Mouse (Mus musculus): Measurements from ENCODE around the gene Nrxn3. TPM values are rescaled to one million over a fixed set of nuclear protein-coding genes. Genes with fewer than 3 reads are reported as not detected.

Nrxn3 gene
- polyA plus RNA-seq, 1 experiment = 3.0 TPM

GRCm38 (mm10) chr12:89699469-89699868 lies 976.8 kb downstream of the Nrxn3 start:
- H3K79me2 ChIP-seq (ENCODE audit: control insufficient read depth, insufficient read depth) = no peaks in the 10 kb centered on the region
- no peak overlapping the region for H3K4me3 ChIP-seq

GRCm38 (mm10) chr12:89700937-89701458 lies 978.3 kb downstream of the Nrxn3 start:
- Histone ChIP-seq H3K79me2 (ENCODE audit: control insufficient read depth, insufficient read depth) (no peaks in the 10 kb centered on the region), H3K27me3 (ENCODE audit: control insufficient read depth, insufficient read depth, insufficient read length) (no peaks in the 10 kb centered on the region), H3K36me3 (ENCODE audit: control insufficient read depth, insufficient read depth) (no peaks in the 10 kb centered on the region), H3K4me2 (ENCODE audit: low read depth) (no peak overlapping the region), H3ac (ENCODE audit: control insufficient read depth, insufficient read length) (no peak overlapping the region), H3K4me3 (no peak overlapping the region)
- TF ChIP-seq E2F4 (IDR thresholded peaks at IDR 0.05; ENCODE audit: insufficient read depth) (no peak), CEBPB (IDR thresholded peaks at IDR 0.05; ENCODE audit: insufficient read depth, poor library complexity, severe bottlenecking) (no peak), MAX (IDR thresholded peaks at IDR 0.05; ENCODE audit: low read depth) (no peak), MYOG (IDR thresholded peaks at IDR 0.05; ENCODE audit: control insufficient read depth in 1 of 3, insufficient read depth in 1 of 3, insufficient read length in 2 of 3, low read depth in 2 of 3) (no peak), USF1 (IDR thresholded peaks at IDR 0.05; ENCODE audit: low read depth) (no peak), MYOD1 (IDR thresholded peaks at IDR 0.05; ENCODE audit: control insufficient read depth in 1 of 3, insufficient read length in 2 of 3, low read depth in 2 of 3) (no peak), POLR2A (IDR thresholded peaks at IDR 0.05; ENCODE audit: insufficient read length, low read depth) (no peak), SRF (IDR thresholded peaks at IDR 0.05; ENCODE audit: control insufficient read depth, insufficient read length, low read depth) (no peak), TCF3 (IDR thresholded peaks at IDR 0.05; ENCODE audit: insufficient read length, low read depth) (no peak), REST (IDR thresholded peaks at IDR 0.05; ENCODE audit: insufficient read depth, insufficient read length) (no peak), TCF12 (IDR thresholded peaks at IDR 0.05; ENCODE audit: insufficient read depth, poor library complexity, severe bottlenecking) (no peak), POLR2AphosphoS2 (IDR thresholded peaks at IDR 0.05; ENCODE audit: insufficient read length, low read depth) (no peak)

More at GRCm38 (mm10) chr12:89699469-89699868, 976.8 kb downstream of the Nrxn3 start:
- no peaks in the 10 kb centered on the region for H3K27me3 ChIP-seq (ENCODE audit: control insufficient read depth, insufficient read depth, insufficient read length)
- no peak overlapping the region for H3ac ChIP-seq (ENCODE audit: control insufficient read depth, insufficient read length)
- no peaks in the 10 kb centered on the region for H3K36me3 ChIP-seq (ENCODE audit: control insufficient read depth, insufficient read depth)
- TF ChIP-seq POLR2AphosphoS2 (IDR thresholded peaks at IDR 0.05; ENCODE audit: insufficient read length, low read depth) = no peak
- TF ChIP-seq E2F4 (IDR thresholded peaks at IDR 0.05; ENCODE audit: insufficient read depth) = no peak
- TF ChIP-seq TCF3 (IDR thresholded peaks at IDR 0.05; ENCODE audit: insufficient read length, low read depth) = no peak
- no peak for TF ChIP-seq MYOG (IDR thresholded peaks at IDR 0.05; ENCODE audit: control insufficient read depth in 1 of 3, insufficient read depth in 1 of 3, insufficient read length in 2 of 3, low read depth in 2 of 3)
- no peak for TF ChIP-seq REST (IDR thresholded peaks at IDR 0.05; ENCODE audit: insufficient read depth, insufficient read length)
- no peak for TF ChIP-seq MAX (IDR thresholded peaks at IDR 0.05; ENCODE audit: low read depth)
- no peak for TF ChIP-seq USF1 (IDR thresholded peaks at IDR 0.05; ENCODE audit: low read depth)
- H3K4me2 ChIP-seq (ENCODE audit: low read depth) = no peak overlapping the region

DNA sequence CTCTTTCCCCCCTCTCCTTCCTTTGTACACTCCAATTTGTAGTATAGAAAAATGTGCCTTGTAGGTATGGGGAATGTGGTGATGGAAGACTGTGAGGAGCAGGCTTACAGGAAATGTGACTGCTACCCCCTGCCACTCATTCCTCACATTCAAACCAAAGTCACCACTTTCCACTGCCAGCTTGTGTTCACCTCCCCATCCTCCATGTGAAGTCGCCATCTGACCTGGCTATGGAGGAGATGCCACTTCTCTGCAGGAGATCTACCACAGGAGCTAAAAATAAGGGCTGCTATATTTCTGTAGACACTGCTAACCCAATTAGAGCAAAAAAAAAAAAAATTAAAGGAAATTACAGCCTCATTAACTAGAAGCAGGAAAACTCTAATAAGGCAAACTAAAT lies 980.3 kb downstream of the Nrxn3 start:
- Histone ChIP-seq H3K36me3 (ENCODE audit: control insufficient read depth, insufficient read depth) (no peaks in the 10 kb centered on the region), H3K4me2 (ENCODE audit: low read depth) (no peak overlapping the region), H3K27me3 (ENCODE audit: control insufficient read depth, insufficient read depth, insufficient read length) (no peaks in the 10 kb centered on the region), H3ac (ENCODE audit: control insufficient read depth, insufficient read length) (no peak overlapping the region), H3K79me2 (ENCODE audit: control insufficient read depth, insufficient read depth) (no peaks in the 10 kb centered on the region), H3K4me3 (no peak overlapping the region)
- no peak for TF ChIP-seq TCF12 (IDR thresholded peaks at IDR 0.05; ENCODE audit: insufficient read depth, poor library complexity, severe bottlenecking)

- no peak overlapping the region for H3ac ChIP-seq (ENCODE audit: control insufficient read depth, insufficient read length)
- no peaks in the 10 kb centered on the region for H3K36me3 ChIP-seq (ENCODE audit: control insufficient read depth, insufficient read depth)
- no peak for TF ChIP-seq MYOD1 (IDR thresholded peaks at IDR 0.05; ENCODE audit: control insufficient read depth in 1 of 3, insufficient read length in 2 of 3, low read depth in 2 of 3)
- no peak for TF ChIP-seq TCF12 (IDR thresholded peaks at IDR 0.05; ENCODE audit: insufficient read depth, poor library complexity, severe bottlenecking)
- no peak for TF ChIP-seq MYOG (IDR thresholded peaks at IDR 0.05; ENCODE audit: control insufficient read depth in 1 of 3, insufficient read depth in 1 of 3, insufficient read length in 2 of 3, low read depth in 2 of 3)
- TF ChIP-seq POLR2AphosphoS2 (IDR thresholded peaks at IDR 0.05; ENCODE audit: insufficient read length, low read depth) = no peak
- TF ChIP-seq CEBPB (IDR thresholded peaks at IDR 0.05; ENCODE audit: insufficient read depth, poor library complexity, severe bottlenecking) = no peak
- no peak for TF ChIP-seq E2F4 (IDR thresholded peaks at IDR 0.05; ENCODE audit: insufficient read depth)
- TF ChIP-seq POLR2A (IDR thresholded peaks at IDR 0.05; ENCODE audit: insufficient read length, low read depth) = no peak
- TF ChIP-seq MAX (IDR thresholded peaks at IDR 0.05; ENCODE audit: low read depth) = no peak
- TF ChIP-seq USF1 (IDR thresholded peaks at IDR 0.05; ENCODE audit: low read depth) = no peak
- no peak for TF ChIP-seq SRF (IDR thresholded peaks at IDR 0.05; ENCODE audit: control insufficient read depth, insufficient read length, low read depth)
- TF ChIP-seq REST (IDR thresholded peaks at IDR 0.05; ENCODE audit: insufficient read depth, insufficient read length) = no peak
- TF ChIP-seq TCF3 (IDR thresholded peaks at IDR 0.05; ENCODE audit: insufficient read length, low read depth) = no peak
- no peaks in the 10 kb centered on the region for H3K79me2 ChIP-seq (ENCODE audit: control insufficient read depth, insufficient read depth)
- no peak overlapping the region for H3K4me3 ChIP-seq
- H3K27me3 ChIP-seq (ENCODE audit: control insufficient read depth, insufficient read depth, insufficient read length) = no peaks in the 10 kb centered on the region
- H3K4me2 ChIP-seq (ENCODE audit: low read depth) = no peak overlapping the region
These were observed 985.2 kb downstream of the Nrxn3 start for GRCm38 (mm10) chr12:89707913-89708312.

DNA sequence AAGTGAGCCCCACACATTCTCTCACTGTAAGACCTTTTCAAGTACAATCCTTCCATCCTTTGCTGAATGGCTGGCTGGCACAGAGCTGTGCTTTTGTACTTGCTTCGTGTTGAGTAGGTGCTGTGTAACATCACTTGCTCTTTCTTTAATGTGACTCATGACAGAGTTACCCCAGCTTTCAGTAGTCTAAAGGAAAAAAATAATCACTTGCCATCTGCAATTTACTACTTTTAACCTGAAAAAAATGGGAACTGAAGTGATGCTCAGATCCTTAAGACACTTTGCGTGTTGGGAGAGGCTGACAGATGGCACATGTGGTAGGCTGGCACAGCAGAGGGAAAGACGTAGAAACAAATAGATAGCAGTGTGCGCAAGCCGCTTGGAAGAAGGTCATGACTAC lies 987.8 kb downstream of the Nrxn3 start:
- H3K4me2 ChIP-seq (ENCODE audit: low read depth) = no peak overlapping the region
- no peaks in the 10 kb centered on the region for H3K36me3 ChIP-seq (ENCODE audit: control insufficient read depth, insufficient read depth)
- no peak overlapping the region for H3ac ChIP-seq (ENCODE audit: control insufficient read depth, insufficient read length)
- no peak overlapping the region for H3K4me3 ChIP-seq
- no peaks in the 10 kb centered on the region for H3K79me2 ChIP-seq (ENCODE audit: control insufficient read depth, insufficient read depth)
- H3K27me3 ChIP-seq (ENCODE audit: control insufficient read depth, insufficient read depth, insufficient read length) = no peaks in the 10 kb centered on the region
- no peak for TF ChIP-seq MAX (IDR thresholded peaks at IDR 0.05; ENCODE audit: low read depth)
- no peak for TF ChIP-seq MYOG (IDR thresholded peaks at IDR 0.05; ENCODE audit: control insufficient read depth in 1 of 3, insufficient read depth in 1 of 3, insufficient read length in 2 of 3, low read depth in 2 of 3)
- TF ChIP-seq USF1 (IDR thresholded peaks at IDR 0.05; ENCODE audit: low read depth) = no peak
- TF ChIP-seq POLR2AphosphoS2 (IDR thresholded peaks at IDR 0.05; ENCODE audit: insufficient read length, low read depth) = no peak
- no peak for TF ChIP-seq POLR2A (IDR thresholded peaks at IDR 0.05; ENCODE audit: insufficient read length, low read depth)
- TF ChIP-seq MYOD1 (IDR thresholded peaks at IDR 0.05; ENCODE audit: control insufficient read depth in 1 of 3, insufficient read length in 2 of 3, low read depth in 2 of 3) = no peak
- TF ChIP-seq REST (IDR thresholded peaks at IDR 0.05; ENCODE audit: insufficient read depth, insufficient read length) = no peak
- no peak for TF ChIP-seq TCF12 (IDR thresholded peaks at IDR 0.05; ENCODE audit: insufficient read depth, poor library complexity, severe bottlenecking)
- TF ChIP-seq SRF (IDR thresholded peaks at IDR 0.05; ENCODE audit: control insufficient read depth, insufficient read length, low read depth) = no peak
- no peak for TF ChIP-seq E2F4 (IDR thresholded peaks at IDR 0.05; ENCODE audit: insufficient read depth)
- no peak for TF ChIP-seq TCF3 (IDR thresholded peaks at IDR 0.05; ENCODE audit: insufficient read length, low read depth)
- no peak for TF ChIP-seq CEBPB (IDR thresholded peaks at IDR 0.05; ENCODE audit: insufficient read depth, poor library complexity, severe bottlenecking)
